Mouse (Mus musculus) inflammation-experienced regulatory T-cells (primary cell): ENCODE results near the gene Syce2. TPM values are rescaled to one million over a fixed set of nuclear protein-coding genes. Genes with fewer than 3 reads are reported as not detected.

ENCODE experiments used
- polyA plus RNA-seq, 2 experiments: library from polyadenylated mRNA; unstranded; fragments of 100-300 nt; shearing (Covaris generic); gene quantifications; one replicate each; pipeline ENCODE4 v1.2.1; 2017

Gene Syce2
- polyA plus RNA-seq, result 1 to 10 TPM; 3.8 to 4.9 TPM

DNA sequence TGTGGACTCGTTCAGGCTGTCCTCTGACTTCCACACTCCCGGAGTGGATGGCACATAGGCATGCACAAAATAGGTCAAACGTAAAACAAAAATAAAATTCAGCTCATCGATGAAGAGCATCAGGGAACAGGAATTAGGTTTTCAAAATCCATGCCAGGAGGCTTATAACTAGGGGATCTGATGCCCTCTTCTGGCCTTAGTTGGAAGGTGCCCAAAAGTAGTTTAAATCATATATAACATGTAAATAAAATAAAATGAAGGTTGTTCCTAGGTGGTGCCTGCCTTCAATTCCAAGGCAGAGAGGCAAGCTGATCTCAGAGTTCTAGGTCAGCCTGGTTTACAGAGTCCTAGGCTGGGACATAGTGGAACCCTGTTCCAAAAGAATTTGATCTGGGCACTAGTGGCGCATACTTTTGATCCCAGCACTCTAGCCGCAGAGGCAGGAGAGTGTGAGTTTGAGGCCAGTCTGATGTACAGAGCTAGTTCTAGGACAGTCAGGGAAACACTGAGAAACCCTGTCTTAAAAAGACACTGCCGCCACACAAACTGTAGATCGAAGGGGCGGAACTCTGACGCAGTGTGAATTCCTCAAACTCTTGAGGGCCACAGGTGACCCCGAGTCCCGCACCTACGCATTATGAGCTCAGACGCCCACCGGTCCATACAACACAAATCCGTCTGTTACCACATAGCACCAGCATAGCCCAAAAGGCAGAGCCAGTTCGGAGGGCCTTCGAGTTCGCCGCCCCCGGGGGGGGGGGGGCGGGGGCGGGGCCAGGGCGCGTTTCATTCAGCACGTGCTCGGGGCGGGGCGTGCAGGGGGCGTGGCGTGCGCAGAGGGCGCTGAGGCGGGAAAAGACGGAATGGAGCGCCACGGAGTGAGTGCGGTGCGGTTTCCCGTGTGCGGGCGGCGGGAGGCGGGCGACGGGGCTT is at the start of gene Syce2:
Gene Syce2 (plus strand): TSS at position 736 of the 933 bp plus-strand sequence.

DNA sequence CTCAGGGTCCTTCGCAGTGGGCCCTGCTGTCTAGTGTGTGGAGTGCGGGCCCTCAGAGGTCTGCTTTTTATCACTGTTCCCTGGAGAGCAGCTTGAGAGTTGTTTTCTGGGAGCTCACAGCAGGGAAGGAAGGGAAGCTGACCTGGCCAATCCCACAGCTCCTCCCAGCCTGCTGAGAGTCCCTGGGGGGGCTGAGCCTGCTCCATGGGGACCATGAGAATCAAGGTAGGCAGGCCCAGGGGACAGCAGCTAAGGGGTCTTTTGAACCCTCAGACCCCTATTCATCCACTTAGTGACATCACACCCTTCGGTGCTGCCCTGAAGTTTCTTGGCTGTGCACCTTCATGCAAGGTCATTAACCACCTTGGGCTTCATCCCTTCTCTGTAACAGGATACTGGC is 49.2 kb upstream of the Syce2 start, which contains the start of gene Dand5:
Gene Dand5 (minus strand): TSS at position 101 of the 400 bp plus-strand sequence.

DNA sequence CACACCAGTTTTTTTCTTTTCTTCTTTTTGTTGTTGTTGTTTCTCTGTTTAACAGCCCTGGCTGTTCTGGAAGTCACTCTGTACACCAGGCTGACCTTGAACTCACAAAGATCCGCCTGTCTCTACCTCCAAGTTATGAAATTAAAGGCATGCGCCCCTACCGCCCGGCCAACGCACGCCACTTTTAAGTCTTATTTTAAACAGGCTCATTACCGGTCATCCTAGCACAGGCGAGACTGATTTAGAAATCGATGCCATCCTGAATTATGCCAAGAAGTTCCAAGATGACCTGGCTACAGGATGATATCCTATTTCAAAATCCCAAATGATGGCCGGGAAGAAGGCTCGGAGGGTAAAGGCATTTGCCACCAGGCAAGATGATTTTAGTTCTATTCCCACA is 40.4 kb upstream of the Syce2 start, which contains the start of gene Gadd45gip1:
Gene Gadd45gip1 (plus strand): TSS at position 33 of the 400 bp plus-strand sequence.

DNA sequence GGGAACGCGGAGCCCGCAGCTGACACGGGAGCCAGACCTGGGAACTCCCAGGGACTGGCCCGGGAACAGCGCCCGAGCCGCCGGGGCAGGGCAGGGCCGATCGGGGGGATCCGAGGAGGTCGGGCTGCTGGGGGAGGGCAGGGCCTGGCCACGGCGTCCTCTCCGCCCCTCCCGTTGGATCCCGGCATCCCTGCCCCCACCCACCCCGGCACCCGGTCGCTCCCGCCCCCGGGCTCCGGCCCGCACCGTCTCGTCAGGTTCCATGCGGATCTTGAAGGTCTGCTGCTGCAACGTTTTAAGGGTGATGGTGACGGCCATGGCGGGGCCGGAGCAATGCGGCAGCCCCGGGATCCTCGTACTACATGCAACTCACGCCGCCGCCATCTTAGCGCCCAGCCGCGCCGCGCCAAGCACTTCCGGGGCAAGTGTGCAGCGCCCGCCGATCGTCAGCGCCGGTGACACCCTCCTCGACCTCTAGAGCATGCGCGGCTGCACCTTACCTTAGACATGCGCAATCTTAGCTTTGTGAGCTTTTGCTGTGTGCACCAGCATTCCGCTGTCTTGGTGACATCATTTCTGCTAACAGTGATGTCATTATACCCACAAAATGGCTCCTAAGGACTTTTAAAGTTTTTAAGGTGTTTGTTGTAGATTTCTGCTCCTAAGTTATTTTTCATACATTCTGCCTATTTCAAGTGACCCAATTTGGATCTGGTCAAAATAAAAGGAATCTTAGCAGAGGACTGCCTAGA is 31.5 kb upstream of the Syce2 start, which contains the start of gene Rad23a:
Gene Rad23a (minus strand): TSS at position 418 of the 752 bp plus-strand sequence.

DNA sequence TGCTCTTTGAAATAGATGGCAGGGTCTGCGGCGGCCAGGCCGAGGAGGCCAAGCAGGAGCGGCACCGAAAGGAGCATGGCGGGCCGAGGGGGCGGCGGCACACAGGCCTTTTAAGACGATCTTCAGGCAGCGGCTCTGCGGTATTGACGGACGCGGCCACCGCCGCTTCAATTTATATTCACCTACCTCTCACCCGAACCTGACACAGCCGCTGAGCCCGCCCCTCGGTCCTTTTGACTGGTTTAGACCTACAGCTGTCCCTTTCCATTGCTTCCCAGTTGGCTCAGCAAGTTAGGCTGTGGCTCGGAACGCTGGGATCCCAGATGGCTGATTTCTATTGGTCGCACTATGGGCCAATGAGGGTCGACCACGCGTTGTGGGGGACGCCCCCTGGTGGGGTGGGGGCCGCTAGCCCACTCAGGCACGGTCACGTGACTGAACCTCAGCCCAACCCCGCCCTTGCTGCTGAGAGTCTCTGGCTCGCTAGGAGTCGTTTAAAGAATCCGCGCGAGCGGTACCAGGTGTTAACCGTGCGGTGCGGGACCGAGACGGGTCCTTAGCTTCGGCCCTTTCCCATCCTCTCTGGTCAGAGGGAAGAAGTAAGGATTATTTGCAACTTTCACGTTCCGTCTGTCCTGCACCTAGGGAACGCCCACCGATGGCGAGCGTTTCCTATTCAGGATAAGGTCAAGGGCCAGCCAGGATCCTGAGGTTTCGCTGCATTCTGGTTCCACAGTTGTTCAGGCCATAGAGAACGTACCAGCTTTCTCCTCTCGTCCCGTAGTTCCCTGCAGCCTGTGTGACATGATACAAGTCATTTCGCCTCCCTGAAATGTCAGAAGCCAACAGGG is 25.0 kb upstream of the Syce2 start, which contains the start of gene Calr:
Gene Calr (minus strand): TSS at position 213 of the 851 bp plus-strand sequence.

GRCm38 (mm10) chr8:84856864-84857441 is 15.0 kb upstream of the Syce2 start, which contains the start of gene Farsa:
Farsa (plus strand) TSS chr8:84856989.

DNA sequence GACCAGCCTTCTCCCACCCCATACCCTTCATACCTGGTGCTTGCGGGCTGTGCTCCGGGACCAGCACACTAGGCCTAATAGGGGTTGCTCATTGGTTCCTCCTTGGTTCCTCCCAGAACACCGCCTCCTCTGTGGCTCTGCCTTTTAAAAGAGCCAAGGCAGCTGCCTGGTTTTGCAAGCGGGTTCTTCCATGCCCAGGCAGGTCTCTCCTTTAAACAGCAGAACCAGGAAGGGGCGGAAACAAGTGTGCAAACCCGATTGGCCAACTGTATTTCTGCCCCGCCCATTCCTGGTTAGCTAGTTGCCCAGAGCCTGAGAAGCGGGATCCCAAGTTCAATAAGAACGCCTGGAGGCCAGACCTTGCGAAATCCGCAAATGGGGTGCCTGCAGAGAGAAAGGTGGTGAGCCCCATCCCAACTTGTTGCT is 21.8 kb downstream of the Syce2 start, which contains the start of gene Gcdh:
Gene Gcdh (minus strand): TSS at position 213 of the 426 bp plus-strand sequence.

DNA sequence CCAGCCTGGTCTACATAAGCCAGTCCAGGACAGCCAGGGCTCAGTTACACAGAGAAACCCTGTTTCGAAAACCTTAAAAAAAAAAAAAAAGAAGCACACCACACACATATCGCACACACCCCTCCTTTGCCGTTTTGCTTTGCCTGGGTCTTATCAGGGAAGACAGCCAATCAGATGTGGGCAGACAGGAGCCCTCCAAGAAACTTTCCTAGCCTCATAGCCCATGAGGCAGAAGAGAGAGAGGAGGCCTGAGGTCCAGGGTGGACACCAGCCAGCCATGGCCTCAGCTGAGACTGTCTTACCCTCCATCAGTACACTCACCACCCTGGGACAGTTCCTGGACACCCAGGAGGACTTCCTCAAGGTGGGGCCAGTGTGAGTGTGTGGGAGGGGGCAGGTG is 29.8 kb downstream of the Syce2 start, which contains the start of gene Klf1:
Gene Klf1 (plus strand): TSS at position 177 of the 400 bp plus-strand sequence.

GRCm38 (mm10) chr8:84908421-84909161 is 36.7 kb downstream of the Syce2 start, which contains the start of gene Dnase2a:
Dnase2a (plus strand) TSS chr8:84908560.

GRCm38 (mm10) chr8:84936962-84937546 is 65.1 kb downstream of the Syce2 start, which contains the start of gene Mast1:
Mast1 (minus strand) TSS chr8:84937359.

Other genes with a start within 250 kb of the Syce2 start
- 100 to 1,000 TPM; 229 to 407 TPM for gene Ier2, start 209.3 kb upstream of the Syce2 start, polyA plus RNA-seq
- 10 to 100 TPM; 48.9 to 77.3 TPM for gene Trmt1, start 185.8 kb upstream of the Syce2 start, polyA plus RNA-seq
- 10 to 100 TPM; 14.8 to 15.3 TPM for gene Nacc1, start 184.2 kb upstream of the Syce2 start, polyA plus RNA-seq
- under 1 TPM; 0.20 to 0.56 TPM for gene Lyl1, start 170.7 kb upstream of the Syce2 start, polyA plus RNA-seq
- 10 to 100 TPM; 15.8 to 26.4 TPM for gene G430095P16Rik, start 149.1 kb upstream of the Syce2 start, polyA plus RNA-seq
- 1 to 10 TPM; 5.7 to 9.1 TPM for gene Nfix, start 71.8 kb upstream of the Syce2 start, polyA plus RNA-seq
- 1 to 10 TPM; 6.6 to 7.9 TPM for gene Dand5, start 49.3 kb upstream of the Syce2 start, polyA plus RNA-seq
- gene Gadd45gip1, start 40.6 kb upstream of the Syce2 start, polyA plus RNA-seq, result 10 to 100 TPM; 27.3 to 37.8 TPM
- gene Rad23a, start 31.4 kb upstream of the Syce2 start, polyA plus RNA-seq, result 100 to 1,000 TPM; 152 to 202 TPM
- gene Calr, start 25.2 kb upstream of the Syce2 start, polyA plus RNA-seq, result 100 to 1,000 TPM; 454 to 486 TPM
- gene Farsa, start 15.1 kb upstream of the Syce2 start, polyA plus RNA-seq, result 100 to 1,000 TPM in 1 of 2 experiments, 10 to 100 TPM in 1; 87.0 to 103 TPM
- 10 to 100 TPM; 34.2 to 47.8 TPM for gene Gcdh, start 21.8 kb downstream of the Syce2 start, polyA plus RNA-seq
- gene Klf1, start 29.8 kb downstream of the Syce2 start, polyA plus RNA-seq, result under 1 TPM in 1 of 2 experiments, not detected in 1; 0.43 TPM
- 10 to 100 TPM; 12.8 to 18.4 TPM for gene Dnase2a, start 36.4 kb downstream of the Syce2 start, polyA plus RNA-seq
- 1 to 10 TPM in 1 of 2 experiments, under 1 TPM in 1; 0.92 to 1.5 TPM for gene Mast1, start 65.2 kb downstream of the Syce2 start, polyA plus RNA-seq
- gene Rtbdn, start 74.9 kb downstream of the Syce2 start, polyA plus RNA-seq, result under 1 TPM; 0.06 to 0.81 TPM
- not detected for gene Gm49661, start 97.3 kb downstream of the Syce2 start, polyA plus RNA-seq
- 100 to 1,000 TPM; 159 to 190 TPM for gene Prdx2, start 97.5 kb downstream of the Syce2 start, polyA plus RNA-seq
- 10 to 100 TPM; 71.6 to 93.6 TPM for gene Rnaseh2a, start 97.7 kb downstream of the Syce2 start, polyA plus RNA-seq
- 100 to 1,000 TPM; 705 to 997 TPM for gene Junb, start 106.6 kb downstream of the Syce2 start, polyA plus RNA-seq
- gene Hook2, start 118.5 kb downstream of the Syce2 start, polyA plus RNA-seq, result 10 to 100 TPM in 1 of 2 experiments, 1 to 10 TPM in 1; 9.9 to 13.0 TPM
- not detected for gene Best2, start 142.4 kb downstream of the Syce2 start, polyA plus RNA-seq
- 10 to 100 TPM; 42.3 to 45.3 TPM for gene Asna1, start 153.2 kb downstream of the Syce2 start, polyA plus RNA-seq
- 100 to 1,000 TPM; 198 to 209 TPM for gene Trir, start 154.7 kb downstream of the Syce2 start, polyA plus RNA-seq
- gene Tnpo2, start 164.8 kb downstream of the Syce2 start, polyA plus RNA-seq, result 10 to 100 TPM; 27.1 to 27.2 TPM
- 1 to 10 TPM; 5.4 to 8.2 TPM for gene Fbxw9, start 187.9 kb downstream of the Syce2 start, polyA plus RNA-seq
- 1 to 10 TPM; 1.3 to 1.8 TPM for gene Gm5741, start 195.9 kb downstream of the Syce2 start, polyA plus RNA-seq
- gene Dhps, start 199.6 kb downstream of the Syce2 start, polyA plus RNA-seq, result 100 to 1,000 TPM in 1 of 2 experiments, 10 to 100 TPM in 1; 87.4 to 118 TPM
- gene Wdr83os, start 208.6 kb downstream of the Syce2 start, polyA plus RNA-seq, result 100 to 1,000 TPM; 165 to 168 TPM
- gene Wdr83, start 209.2 kb downstream of the Syce2 start, polyA plus RNA-seq, result 10 to 100 TPM; 38.6 to 45.7 TPM
- 100 to 1,000 TPM; 143 to 145 TPM for gene Man2b1, start 211.2 kb downstream of the Syce2 start, polyA plus RNA-seq